Mouse (Mus musculus): ENCODE measurements around the gene Jph2. TPM values are rescaled to one million over a fixed set of nuclear protein-coding genes. Genes with fewer than 3 reads are reported as not detected.

Jph2 gene
- 0.13 and 0.31 TPM in 2 replicates for polyA plus RNA-seq (2015; fragmentation: Nextera tagmentation; extraction: Ambion mirVana)

DNA sequence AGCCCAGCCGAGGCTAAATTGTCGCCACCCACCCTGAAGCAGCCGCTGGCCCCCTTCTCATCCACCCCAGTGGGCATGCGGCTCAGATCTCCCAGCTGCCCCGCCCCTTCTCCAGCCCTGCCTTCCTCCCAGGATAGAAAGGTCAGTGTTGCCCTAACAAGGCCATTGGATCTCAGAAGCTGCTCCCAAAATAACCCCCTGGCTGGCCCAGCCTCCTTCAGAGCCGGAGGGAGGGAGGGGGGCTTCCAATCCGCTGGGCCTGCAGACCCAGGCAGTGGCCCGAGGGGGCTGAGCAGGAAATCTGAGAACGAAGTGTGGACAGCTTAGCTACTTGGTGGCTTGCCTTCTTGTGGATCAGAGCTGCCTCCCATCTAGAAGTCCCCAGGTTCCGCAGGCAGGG lies at the start of gene Jph2:
Gene Jph2, minus strand, starts transcription at position 89 of the 400 bp plus-strand sequence.
- 0 out of 2 replicates have a peak, but pooled peaks cover 3% of the 10 kb centered on the region for H3K27me3 ChIP-seq
- H3K4me2 ChIP-seq (replicated peaks), result peak within 1 kb of the TSS; percentile 29
- WGBS, result 10% methylated on average over 10 of the region's 10 CpGs
- no peak for ATAC-seq
- H3K36me3 ChIP-seq, result no peaks in the 10 kb centered on the region
- H3K4me1 ChIP-seq (replicated peaks), result peaks cover 7% of the 10 kb centered on the region; the same call in 1 of the 2 replicates
- no peak within 1 kb of the TSS for H3K9ac ChIP-seq (replicated peaks)
- H3K27ac ChIP-seq, result no peak within 1 kb of the TSS
- H3K9me3 ChIP-seq, result no peaks in the 10 kb centered on the region
- no peak within 1 kb of the TSS for H3K4me3 ChIP-seq (replicated peaks)

DNA sequence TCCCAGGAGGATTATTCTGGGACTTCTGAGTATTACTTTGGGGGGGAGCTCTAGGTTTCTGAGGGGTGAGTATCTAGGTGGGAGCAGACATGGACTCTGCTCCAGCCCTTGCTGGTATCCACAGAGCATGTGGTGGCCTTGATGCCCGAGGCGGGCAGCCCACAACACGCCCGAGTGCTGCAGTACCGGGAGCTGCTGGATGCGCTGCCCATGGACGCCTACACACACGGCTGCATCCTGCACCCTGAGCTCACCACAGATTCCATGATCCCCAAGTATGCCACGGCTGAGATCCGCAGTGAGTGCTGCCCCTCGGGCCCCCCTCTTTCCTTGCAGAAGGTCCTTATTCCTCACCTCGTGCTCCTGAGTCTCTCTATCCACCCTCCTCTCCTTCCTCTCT lies 49.6 kb upstream of the Jph2 start:
- peaks cover 77% of the 10 kb centered on the region for H3K36me3 ChIP-seq

DNA sequence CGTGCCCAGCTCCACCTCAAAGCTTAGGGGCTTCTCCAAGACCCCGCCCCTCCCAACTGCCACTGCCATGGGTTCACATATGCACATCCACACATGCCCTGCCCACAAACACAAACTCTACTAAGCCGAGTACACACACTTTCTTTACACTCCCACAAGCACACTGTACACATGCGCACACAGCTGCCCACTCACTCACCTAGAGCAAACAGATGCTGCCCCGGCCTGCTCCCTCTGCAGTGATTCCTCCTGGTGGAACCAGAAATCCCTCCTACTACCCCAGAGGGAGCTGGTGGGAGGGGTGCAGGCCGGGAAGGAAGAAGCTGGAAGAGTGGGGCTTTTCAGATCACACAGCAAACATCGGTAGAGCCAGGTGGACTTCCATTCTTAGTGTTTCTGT lies 46.2 kb upstream of the Jph2 start:
- Histone ChIP-seq H3K4me2 (replicated peaks) (no peak overlapping the region), H3K4me1 (replicated peaks) (peaks cover 30% of the 10 kb centered on the region), H3K9me3 (no peaks in the 10 kb centered on the region), H3K36me3 (peaks cover 45% of the 10 kb centered on the region), H3K27ac (no peak overlapping the region), H3K27me3 (no peaks in the 10 kb centered on the region), H3K9ac (replicated peaks) (no peak overlapping the region; the same call in 1 of the 2 replicates), H3K4me3 (replicated peaks) (no peak overlapping the region)
- 76% methylated on average over 7 of the region's 7 CpGs for WGBS
- ATAC-seq, result no peak

More for the DNA sequence above, 49.6 kb upstream of the Jph2 start:
- no peaks in the 10 kb centered on the region for H3K9me3 ChIP-seq
- H3K4me3 ChIP-seq (replicated peaks), result no peak overlapping the region
- no peak overlapping the region for H3K4me2 ChIP-seq (replicated peaks)
- H3K27me3 ChIP-seq, result no peaks in the 10 kb centered on the region
- no peak overlapping the region for H3K9ac ChIP-seq (replicated peaks)
- no peak for ATAC-seq
- H3K4me1 ChIP-seq (replicated peaks), result peaks cover 6% of the 10 kb centered on the region; the same call in 1 of the 2 replicates
- H3K27ac ChIP-seq, result no peak overlapping the region
- 83% methylated on average over 12 of the region's 12 CpGs for WGBS

DNA sequence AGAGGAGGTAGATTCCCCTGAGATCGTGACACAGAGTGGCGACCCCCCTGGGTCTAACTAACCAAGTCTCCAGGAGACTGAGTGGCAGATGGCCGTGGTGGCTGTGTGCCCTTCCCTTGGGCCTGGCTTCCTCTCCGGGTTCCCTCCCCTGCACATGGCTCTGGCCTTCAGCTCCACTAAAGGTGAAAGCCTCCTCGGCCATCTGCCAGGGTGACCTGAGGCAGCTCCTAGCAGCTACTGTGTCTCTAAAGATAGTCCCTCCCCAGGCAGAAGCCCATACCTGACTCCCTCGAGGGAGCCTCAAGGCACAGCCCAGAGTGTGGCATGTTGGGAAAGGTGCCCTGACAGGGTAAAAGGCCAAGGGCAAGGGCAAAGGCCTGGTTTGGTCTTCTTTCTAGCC lies 45.8 kb upstream of the Jph2 start:
- Histone ChIP-seq H3K27ac (no peak overlapping the region), H3K36me3 (peaks cover 41% of the 10 kb centered on the region), H3K4me1 (replicated peaks) (peaks cover 30% of the 10 kb centered on the region), H3K9me3 (no peaks in the 10 kb centered on the region), H3K9ac (replicated peaks) (no peak overlapping the region), H3K27me3 (no peaks in the 10 kb centered on the region), H3K4me3 (replicated peaks) (no peak overlapping the region), H3K4me2 (replicated peaks) (no peak overlapping the region)
- no peak for ATAC-seq
- 73% methylated on average over 6 of the region's 6 CpGs for WGBS

DNA sequence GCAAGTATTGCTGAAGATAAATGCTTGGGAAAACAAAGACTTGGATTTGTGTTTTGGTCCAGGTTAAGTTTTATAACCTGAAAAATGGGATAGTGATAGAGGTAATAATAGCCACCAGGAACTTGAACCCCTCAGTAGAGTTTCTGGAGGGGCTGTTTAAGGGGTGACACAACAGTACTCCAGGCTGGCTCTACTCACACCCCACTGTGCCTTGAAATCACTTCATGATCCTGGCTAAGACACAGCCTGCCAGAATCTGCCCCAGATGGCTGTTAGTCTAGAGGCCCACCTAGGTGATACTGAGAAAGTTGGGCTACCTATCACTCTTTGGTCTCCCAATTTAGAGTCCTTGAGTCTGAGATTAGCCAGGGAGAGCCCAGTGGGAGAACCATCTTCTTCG lies 41.7 kb upstream of the Jph2 start:
- 67% methylated on average over 1 of the region's 1 CpGs for WGBS
- Histone ChIP-seq H3K4me3 (replicated peaks) (peak overlapping the region; percentile 87), H3K36me3 (peaks cover 9% of the 10 kb centered on the region), H3K4me2 (replicated peaks) (peak overlapping the region; percentile 69), H3K27ac (no peak overlapping the region), H3K27me3 (no peaks in the 10 kb centered on the region), H3K9ac (replicated peaks) (peak overlapping the region; percentile 93), H3K4me1 (replicated peaks) (peaks cover 41% of the 10 kb centered on the region), H3K9me3 (no peaks in the 10 kb centered on the region)
- ATAC-seq, result no peak

DNA sequence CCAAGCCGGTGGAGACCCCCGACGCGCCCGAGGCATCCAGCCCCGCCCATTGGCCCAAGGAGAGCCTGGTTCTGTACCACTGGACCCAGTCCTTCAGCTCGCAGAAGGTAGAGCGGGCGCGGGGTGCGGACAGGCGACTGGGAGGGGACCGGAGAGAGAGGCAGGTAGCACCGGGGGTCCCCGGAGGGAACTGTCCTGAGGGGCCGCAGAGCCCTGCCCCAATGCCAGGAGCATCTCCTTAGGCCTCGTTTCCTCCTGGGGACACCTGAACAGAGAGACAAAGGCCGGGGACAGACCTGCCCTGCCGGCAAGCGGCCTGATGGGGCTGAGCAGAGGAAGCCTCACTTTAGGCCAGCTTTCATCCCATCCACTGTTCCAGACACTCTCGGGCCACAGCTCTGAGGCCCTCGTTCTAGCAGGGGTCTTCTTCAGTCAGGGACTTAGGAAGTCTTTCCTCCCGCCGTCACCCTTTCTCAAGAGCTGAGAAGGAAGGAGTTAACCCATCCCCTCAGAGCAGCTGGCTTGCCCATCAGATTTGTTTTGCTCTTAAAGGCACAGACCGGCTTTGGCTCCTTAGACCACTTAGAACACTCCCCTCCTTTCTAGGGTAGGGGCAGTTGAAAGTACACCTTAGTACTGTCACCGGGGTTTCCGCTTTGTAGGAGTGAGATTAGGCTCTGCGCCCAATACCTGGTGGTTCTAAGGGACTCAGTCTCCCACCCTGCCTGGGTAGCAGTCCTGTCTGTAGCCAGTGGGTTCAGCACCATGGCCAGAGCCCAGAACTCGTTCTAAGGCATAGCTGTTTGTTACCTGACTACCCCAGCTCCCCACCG lies 41.0 kb upstream of the Jph2 start:
- H3K4me2 ChIP-seq (replicated peaks), result peak overlapping the region; percentile 69
- WGBS, result 2% methylated on average over 30 of the region's 30 CpGs
- peak; percentile 84 for ATAC-seq
- peaks cover 6% of the 10 kb centered on the region for H3K36me3 ChIP-seq
- H3K9ac ChIP-seq (replicated peaks), result peak overlapping the region; percentile 93
- peak overlapping the region; percentile 87 for H3K4me3 ChIP-seq (replicated peaks)
- H3K4me1 ChIP-seq (replicated peaks), result peaks cover 40% of the 10 kb centered on the region
- H3K9me3 ChIP-seq, result no peaks in the 10 kb centered on the region
- no peaks in the 10 kb centered on the region for H3K27me3 ChIP-seq
- H3K27ac ChIP-seq, result peak overlapping the region; percentile 90

DNA sequence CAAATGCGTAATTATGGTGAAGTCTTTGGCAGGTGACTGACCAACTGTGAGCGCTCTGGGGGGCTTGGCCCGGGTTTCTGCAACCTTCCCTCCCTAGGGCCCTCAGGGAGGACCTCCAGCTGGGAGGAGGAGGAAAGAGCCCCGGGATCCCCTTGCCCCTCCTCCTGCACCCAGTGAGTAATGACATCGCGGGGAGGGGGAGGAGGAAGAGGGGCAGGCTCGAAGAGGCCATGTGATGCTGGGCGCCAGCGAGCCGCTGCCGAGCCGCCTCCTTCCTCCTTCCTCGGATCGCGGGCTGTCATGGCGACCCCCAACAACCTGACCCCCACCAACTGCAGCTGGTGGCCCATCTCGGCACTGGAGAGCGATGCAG lies 40.4 kb upstream of the Jph2 start, which contains the start of gene Gdap1l1:
Gene Gdap1l1, plus strand, starts transcription at position 231 of the 373 bp plus-strand sequence.
- Histone ChIP-seq H3K36me3 (peaks cover 6% of the 10 kb centered on the region; the same call in 1 of the 2 replicates), H3K4me2 (replicated peaks) (peak within 1 kb of the TSS; percentile 69), H3K9ac (replicated peaks) (peak within 1 kb of the TSS; percentile 93), H3K27me3 (no peaks in the 10 kb centered on the region), H3K9me3 (no peaks in the 10 kb centered on the region), H3K4me3 (replicated peaks) (peak within 1 kb of the TSS; percentile 87), H3K4me1 (replicated peaks) (peaks cover 38% of the 10 kb centered on the region), H3K27ac (peak within 1 kb of the TSS; percentile 90)
- ATAC-seq, result no peak; the same call in none of the 2 replicates
- WGBS, result under 1% methylated on average over 14 of the region's 18 CpGs

DNA sequence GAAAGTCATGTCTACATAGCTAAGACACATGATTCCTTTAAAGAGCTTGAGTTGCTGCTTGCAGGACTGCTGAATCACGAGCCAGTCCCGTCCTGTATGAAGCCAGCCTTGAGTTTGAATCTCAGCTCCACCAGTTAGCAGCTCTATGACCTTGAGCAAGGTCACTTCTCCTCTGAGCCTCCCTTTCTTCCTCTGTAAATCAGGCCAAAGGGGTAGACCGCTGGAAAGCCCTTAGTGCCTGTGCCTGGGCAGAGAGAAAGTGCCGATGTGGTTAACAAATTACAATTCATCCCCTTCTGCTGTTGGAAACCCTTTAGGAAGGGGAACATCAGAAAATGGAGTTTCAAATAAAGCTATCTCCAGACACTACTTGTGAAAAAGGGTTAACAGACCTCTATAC lies 40.0 kb upstream of the Jph2 start:
- no peaks in the 10 kb centered on the region for H3K9me3 ChIP-seq

DNA sequence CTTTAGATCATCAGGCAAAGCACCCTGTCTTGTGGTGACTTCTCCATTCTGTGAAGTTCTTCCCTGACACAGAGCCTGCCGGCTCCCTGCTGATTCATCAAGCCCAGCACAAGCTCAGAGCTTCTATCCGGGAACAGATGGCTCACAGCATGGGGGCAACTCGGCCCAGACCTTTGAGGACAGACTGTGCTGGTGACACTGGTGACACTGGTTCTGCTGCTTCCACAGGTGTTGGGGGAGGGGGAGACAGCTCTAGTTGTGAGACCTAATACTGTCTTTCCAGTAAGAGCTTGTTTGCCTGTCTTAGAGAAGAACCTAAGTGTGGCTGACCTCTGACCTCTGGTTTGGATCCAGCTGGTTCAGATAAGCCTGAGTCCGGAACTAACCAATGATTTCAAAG lies 36.2 kb upstream of the Jph2 start:
- Histone ChIP-seq H3K4me1 (replicated peaks) (peaks cover 14% of the 10 kb centered on the region), H3K27ac (no peak overlapping the region), H3K9me3 (no peaks in the 10 kb centered on the region), H3K4me2 (replicated peaks) (no peak overlapping the region), H3K36me3 (no peaks in the 10 kb centered on the region), H3K9ac (replicated peaks) (no peak overlapping the region), H3K4me3 (replicated peaks) (no peak overlapping the region), H3K27me3 (no peaks in the 10 kb centered on the region)
- WGBS, result 23% methylated on average over 4 of the region's 4 CpGs
- ATAC-seq, result no peak

More for the DNA sequence above, 40.0 kb upstream of the Jph2 start:
- Histone ChIP-seq H3K9ac (replicated peaks) (peak overlapping the region; percentile 93), H3K27me3 (no peaks in the 10 kb centered on the region), H3K4me2 (replicated peaks) (peak overlapping the region; percentile 69), H3K4me3 (replicated peaks) (peak overlapping the region; percentile 87), H3K27ac (peak overlapping the region; percentile 90), H3K36me3 (peaks cover 4% of the 10 kb centered on the region; the same call in 1 of the 2 replicates), H3K4me1 (replicated peaks) (peaks cover 38% of the 10 kb centered on the region)
- peak; percentile 16; the same call in 1 of the 2 replicates for ATAC-seq
- WGBS, result 36% methylated on average over 4 of the region's 4 CpGs

DNA sequence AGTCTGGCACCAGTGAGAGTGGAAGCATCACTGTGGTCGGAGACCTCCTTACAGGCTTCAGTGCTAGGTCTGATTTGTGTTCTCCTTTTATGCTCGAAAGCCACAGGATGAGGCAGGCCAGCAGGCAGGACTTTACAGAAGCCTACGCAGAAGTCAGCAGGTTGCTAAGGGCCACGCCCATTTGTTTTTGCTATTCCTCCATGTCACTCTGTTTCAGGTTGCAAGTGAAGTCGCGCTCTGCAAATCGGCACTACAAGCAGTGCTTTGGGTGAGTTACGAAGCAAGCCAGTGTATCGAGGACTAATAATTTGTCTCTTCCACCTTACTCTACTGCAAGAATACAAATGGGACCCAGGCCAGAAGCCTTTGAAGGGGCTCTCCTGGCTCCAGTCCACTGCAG lies 33.5 kb upstream of the Jph2 start:
- Histone ChIP-seq H3K27ac (no peak overlapping the region), H3K4me2 (replicated peaks) (no peak overlapping the region), H3K4me3 (replicated peaks) (no peak overlapping the region), H3K9ac (replicated peaks) (no peak overlapping the region), H3K27me3 (no peaks in the 10 kb centered on the region), H3K9me3 (no peaks in the 10 kb centered on the region), H3K36me3 (no peaks in the 10 kb centered on the region), H3K4me1 (replicated peaks) (0 out of 2 replicates have a peak, but pooled peaks cover 3% of the 10 kb centered on the region)
- no peak for ATAC-seq
- WGBS, result 91% methylated on average over 9 of the region's 9 CpGs

DNA sequence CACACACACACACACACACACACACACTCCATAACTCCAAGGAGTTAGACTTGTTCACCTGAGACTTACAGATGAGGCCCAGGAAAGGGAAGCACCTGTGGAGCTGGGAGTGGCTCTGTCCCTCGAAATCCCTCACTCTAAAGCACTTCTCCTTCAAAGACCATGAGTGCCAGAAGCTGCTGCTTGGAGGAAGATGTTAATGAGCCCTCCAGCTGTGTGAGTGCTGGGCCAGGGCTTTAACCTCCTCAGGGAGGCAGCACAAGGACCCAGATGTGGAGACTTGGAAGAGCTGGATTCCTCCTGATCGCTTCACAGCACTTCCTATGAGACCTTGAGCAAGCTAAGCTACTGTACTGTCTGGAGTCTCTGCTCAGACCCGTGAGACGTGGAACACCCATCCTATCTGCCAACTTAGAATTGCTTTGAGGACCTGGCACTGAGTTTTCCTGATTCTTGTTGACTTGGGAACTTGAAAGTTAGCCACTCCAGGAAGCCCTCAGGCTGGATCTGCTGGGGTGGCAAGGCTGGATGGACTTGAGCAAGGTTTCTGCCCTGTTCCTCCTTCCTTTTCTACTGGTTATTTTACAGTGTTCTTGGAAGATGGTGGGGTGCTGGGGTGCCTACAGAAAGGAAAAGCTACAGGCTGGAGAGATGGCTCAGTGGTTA lies 30.7 kb upstream of the Jph2 start:
- Histone ChIP-seq H3K36me3 (no peaks in the 10 kb centered on the region), H3K4me1 (replicated peaks) (no peaks in the 10 kb centered on the region), H3K27ac (no peak overlapping the region), H3K9me3 (no peaks in the 10 kb centered on the region), H3K9ac (replicated peaks) (no peak overlapping the region), H3K4me3 (replicated peaks) (no peak overlapping the region), H3K27me3 (no peaks in the 10 kb centered on the region), H3K4me2 (replicated peaks) (no peak overlapping the region)
- no peak for ATAC-seq
- 50% methylated on average over 4 of the region's 4 CpGs for WGBS

DNA sequence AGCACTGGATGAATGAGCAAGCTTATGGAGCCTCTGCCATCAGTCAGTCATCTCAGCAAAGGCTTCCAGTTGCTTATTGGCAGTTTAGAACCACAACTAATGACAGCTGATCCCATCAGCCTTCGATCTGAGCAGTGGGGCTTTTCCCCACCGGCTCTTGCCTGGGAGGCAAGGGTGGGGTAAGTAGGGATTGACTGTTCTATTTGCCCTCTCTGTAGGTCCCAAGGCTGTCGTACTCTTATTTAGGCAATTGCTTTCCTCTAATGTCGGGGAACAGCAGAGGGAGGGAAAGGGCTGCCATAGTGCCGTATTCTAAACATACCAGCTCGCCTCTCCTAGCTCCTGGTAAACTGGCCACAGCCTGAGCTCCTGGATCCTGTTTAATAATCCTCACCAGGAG lies 26.8 kb upstream of the Jph2 start, which contains the start of gene Oser1:
Gene Oser1, minus strand, starts transcription at position 101 of the 400 bp plus-strand sequence.
- H3K4me3 ChIP-seq (replicated peaks), result no peak within 1 kb of the TSS
- H3K27me3 ChIP-seq, result no peaks in the 10 kb centered on the region
- no peak for ATAC-seq
- 84% methylated on average over 6 of the region's 6 CpGs for WGBS
- H3K9ac ChIP-seq (replicated peaks), result no peak within 1 kb of the TSS
- H3K9me3 ChIP-seq, result no peaks in the 10 kb centered on the region
- peaks cover 17% of the 10 kb centered on the region for H3K4me1 ChIP-seq (replicated peaks)
- H3K4me2 ChIP-seq (replicated peaks), result no peak within 1 kb of the TSS
- H3K36me3 ChIP-seq, result peaks cover 6% of the 10 kb centered on the region; the same call in 1 of the 2 replicates
- H3K27ac ChIP-seq, result no peak within 1 kb of the TSS
